Mouse (Mus musculus): ENCODE data around the gene Rusc2. TPM values are rescaled to one million over a fixed set of nuclear protein-coding genes. Genes with fewer than 3 reads are reported as not detected.

Gene Rusc2
- polyA plus RNA-seq, 1 experiment from 2014 or later, result 10.9 TPM

DNA sequence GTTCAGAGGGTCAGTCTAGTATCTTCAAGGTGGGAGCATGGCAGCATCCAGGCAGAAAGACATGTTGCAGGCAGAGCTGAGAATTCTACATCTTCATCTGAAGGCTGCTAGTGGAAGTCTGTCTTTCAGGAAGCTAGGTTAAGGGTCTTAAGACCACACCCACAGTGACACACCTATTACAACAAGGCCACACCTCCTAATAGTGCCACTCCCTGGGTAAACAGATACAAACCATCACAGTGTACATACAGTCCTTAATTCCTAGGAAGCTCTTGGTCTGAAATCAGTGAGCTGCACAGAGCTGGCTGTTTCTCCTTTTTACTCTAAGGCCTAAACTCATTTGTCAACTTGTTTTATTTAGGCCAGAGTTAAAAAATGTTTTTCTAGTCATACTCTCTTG is 5.2 kb downstream of the Rusc2 start:
- no peak overlapping the region for H3K4me3 ChIP-seq (ENCODE audit: control insufficient read depth in 1 of 2, insufficient read depth in 1 of 2, low read depth in 1 of 2, low read length in 2 of 2)
- H3K36me3 ChIP-seq (ENCODE audit: control insufficient read depth, insufficient read depth, low read length), result 0 out of 2 replicates have a peak, but pooled peaks cover 7% of the 10 kb centered on the region
- no peak for ATAC-seq (ENCODE audit: insufficient number of reproducible peaks, insufficient read depth, low FRiP score, low read depth)
- no peak overlapping the region for H3K27ac ChIP-seq (replicated peaks in 1 of 2; ENCODE audit: control insufficient read depth in 1 of 2, insufficient read depth in 1 of 2, low read depth in 2 of 2, low read length in 2 of 2)
- H3K9me3 ChIP-seq (ENCODE audit: control insufficient read depth, low read length), result no peaks in the 10 kb centered on the region
- no peak overlapping the region for H3K9ac ChIP-seq (ENCODE audit: low read length)
- no peak overlapping the region for H3K4me2 ChIP-seq (ENCODE audit: low read length)
- H3K4me1 ChIP-seq (ENCODE audit: control insufficient read depth in 2 of 2, insufficient read depth in 2 of 2, low read length in 2 of 2), result peaks cover 10 to 28% of the 10 kb centered on the region in 2 experiments
- H3K27me3 ChIP-seq (ENCODE audit: control insufficient read depth, insufficient read depth, low read length), result no peaks in the 10 kb centered on the region

DNA sequence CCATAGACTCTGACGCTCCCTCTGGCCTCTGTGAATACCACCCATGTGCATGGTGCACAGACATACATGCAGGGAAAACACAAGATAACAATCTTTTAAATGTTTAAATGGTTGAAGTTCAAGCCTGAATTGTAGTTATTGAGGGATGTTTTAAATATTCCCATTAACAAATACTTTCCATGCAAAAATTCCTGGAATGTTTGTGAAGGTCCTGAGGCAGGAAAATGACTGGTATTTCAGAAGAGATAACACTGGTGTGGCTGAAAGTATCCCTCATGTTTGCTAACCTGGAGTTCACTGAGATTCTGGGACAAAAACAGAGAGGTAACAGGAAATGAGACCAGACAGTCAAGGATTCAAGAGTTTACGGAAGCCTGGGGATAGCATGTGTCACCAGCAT is 7.6 kb downstream of the Rusc2 start:
- Histone ChIP-seq H3K9ac (ENCODE audit: low read length) (no peak overlapping the region), H3K4me2 (ENCODE audit: low read length) (no peak overlapping the region), H3K27ac (replicated peaks in 1 of 2; ENCODE audit: control insufficient read depth in 1 of 2, insufficient read depth in 1 of 2, low read depth in 2 of 2, low read length in 2 of 2) (peak overlapping the region; percentile 42 to 60; a peak in 2 of 4 replicates), H3K27me3 (ENCODE audit: control insufficient read depth, insufficient read depth, low read length) (no peaks in the 10 kb centered on the region), H3K4me1 (ENCODE audit: control insufficient read depth in 2 of 2, insufficient read depth in 2 of 2, low read length in 2 of 2) (peaks cover 12 to 22% of the 10 kb centered on the region in 2 experiments), H3K4me3 (ENCODE audit: control insufficient read depth in 1 of 2, insufficient read depth in 1 of 2, low read depth in 1 of 2, low read length in 2 of 2) (no peak overlapping the region), H3K36me3 (ENCODE audit: control insufficient read depth, insufficient read depth, low read length) (0 out of 2 replicates have a peak, but pooled peaks cover 7% of the 10 kb centered on the region), H3K9me3 (ENCODE audit: control insufficient read depth, low read length) (no peaks in the 10 kb centered on the region)
- 51% methylated on average over 2 of the region's 2 CpGs for WGBS
- ATAC-seq (ENCODE audit: insufficient number of reproducible peaks, insufficient read depth, low FRiP score, low read depth), result no peak

- Histone ChIP-seq H3K4me3 (ENCODE audit: control insufficient read depth in 1 of 2, insufficient read depth in 1 of 2, low read depth in 1 of 2, low read length in 2 of 2) (no peak overlapping the region), H3K9me3 (ENCODE audit: control insufficient read depth, low read length) (no peaks in the 10 kb centered on the region), H3K9ac (ENCODE audit: low read length) (no peak overlapping the region; the same call in 1 of the 2 replicates), H3K4me2 (ENCODE audit: low read length) (no peak overlapping the region), H3K4me1 (ENCODE audit: control insufficient read depth in 2 of 2, insufficient read depth in 2 of 2, low read length in 2 of 2) (peaks cover 17 to 26% of the 10 kb centered on the region in 2 experiments), H3K27ac (replicated peaks in 1 of 2; ENCODE audit: control insufficient read depth in 1 of 2, insufficient read depth in 1 of 2, low read depth in 2 of 2, low read length in 2 of 2) (peak overlapping the region; percentile 42 to 60; a peak in 3 of 4 replicates), H3K27me3 (ENCODE audit: control insufficient read depth, insufficient read depth, low read length) (no peaks in the 10 kb centered on the region), H3K36me3 (ENCODE audit: control insufficient read depth, insufficient read depth, low read length) (0 out of 2 replicates have a peak, but pooled peaks cover 7% of the 10 kb centered on the region)
- WGBS, result 48% methylated on average over 9 of the region's 9 CpGs
- ATAC-seq (ENCODE audit: insufficient number of reproducible peaks, insufficient read depth, low FRiP score, low read depth), result no peak
These were observed 8.2 kb downstream of the Rusc2 start for GRCm38 (mm10) chr4:43389845-43390440.

DNA sequence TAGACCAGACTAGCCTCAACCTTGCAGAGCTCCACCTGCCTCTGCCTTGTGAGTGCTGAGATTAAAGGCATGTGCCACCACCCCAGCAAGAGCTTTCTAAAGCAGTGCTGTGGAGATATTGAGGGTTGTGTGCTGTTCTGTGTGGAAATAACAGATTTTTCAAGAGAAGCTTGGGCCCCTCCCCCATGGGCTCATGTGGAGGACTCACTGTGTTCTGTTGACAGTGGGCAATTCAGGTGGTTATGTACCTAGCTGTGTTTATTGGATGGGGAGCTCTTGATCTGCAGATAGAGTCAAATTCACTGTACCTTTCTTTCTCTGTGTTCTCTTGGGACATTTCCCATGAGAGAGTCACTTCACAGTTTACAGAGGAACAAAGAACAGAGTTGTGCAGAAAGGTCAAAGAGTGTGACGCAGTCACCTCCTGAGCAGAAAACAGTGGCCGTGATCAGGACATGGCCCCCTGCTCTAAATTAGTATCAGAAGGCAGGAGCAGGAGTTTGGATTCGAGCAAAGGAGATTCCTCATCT is 9.8 kb downstream of the Rusc2 start:
- Histone ChIP-seq H3K36me3 (ENCODE audit: control insufficient read depth, insufficient read depth, low read length) (0 out of 2 replicates have a peak, but pooled peaks cover 7% of the 10 kb centered on the region), H3K4me3 (ENCODE audit: control insufficient read depth in 1 of 2, insufficient read depth in 1 of 2, low read depth in 1 of 2, low read length in 2 of 2) (no peak overlapping the region), H3K9me3 (ENCODE audit: control insufficient read depth, low read length) (no peaks in the 10 kb centered on the region), H3K4me2 (ENCODE audit: low read length) (no peak overlapping the region), H3K27ac (replicated peaks in 1 of 2; ENCODE audit: control insufficient read depth in 1 of 2, insufficient read depth in 1 of 2, low read depth in 2 of 2, low read length in 2 of 2) (no peak overlapping the region), H3K9ac (ENCODE audit: low read length) (no peak overlapping the region), H3K27me3 (ENCODE audit: control insufficient read depth, insufficient read depth, low read length) (no peaks in the 10 kb centered on the region), H3K4me1 (ENCODE audit: control insufficient read depth in 2 of 2, insufficient read depth in 2 of 2, low read length in 2 of 2) (peaks cover 17 to 33% of the 10 kb centered on the region in 2 experiments)
- ATAC-seq (ENCODE audit: insufficient number of reproducible peaks, insufficient read depth, low FRiP score, low read depth), result no peak
- 71% methylated on average over 3 of the region's 3 CpGs for WGBS

DNA sequence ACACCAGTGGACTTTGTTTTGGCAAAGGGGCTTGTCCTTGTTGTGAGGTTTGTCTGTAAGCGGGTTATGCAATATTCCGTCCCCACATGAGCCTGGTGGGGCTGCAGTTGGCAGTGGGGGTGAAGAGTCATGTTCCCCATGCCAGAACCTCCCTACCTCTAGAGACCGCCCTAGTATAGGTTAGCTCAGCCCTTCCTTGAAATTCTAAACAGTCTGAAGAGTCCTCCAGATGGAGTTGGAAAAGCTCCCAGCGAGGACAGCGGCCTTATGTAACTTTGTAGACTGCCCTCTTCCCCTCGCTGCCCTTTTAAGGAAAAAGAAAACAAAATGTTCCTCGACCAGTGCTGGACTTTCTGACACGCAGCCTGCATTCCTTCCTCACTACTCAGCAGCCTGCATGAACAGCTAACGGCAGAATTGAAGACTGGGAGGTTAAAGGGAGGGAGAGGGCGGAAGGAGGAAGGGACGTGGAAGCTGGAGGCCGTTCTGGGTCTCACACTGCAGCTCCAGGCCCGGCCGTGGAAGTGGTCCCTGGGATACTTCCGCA is 12.6 kb downstream of the Rusc2 start:
- Histone ChIP-seq H3K9me3 (ENCODE audit: control insufficient read depth, low read length) (no peaks in the 10 kb centered on the region), H3K27me3 (ENCODE audit: control insufficient read depth, insufficient read depth, low read length) (no peaks in the 10 kb centered on the region), H3K4me1 (ENCODE audit: control insufficient read depth in 2 of 2, insufficient read depth in 2 of 2, low read length in 2 of 2) (peaks cover 29 to 46% of the 10 kb centered on the region in 2 experiments), H3K9ac (ENCODE audit: low read length) (peak overlapping the region; percentile 60), H3K36me3 (ENCODE audit: control insufficient read depth, insufficient read depth, low read length) (no peaks in the 10 kb centered on the region), H3K4me2 (ENCODE audit: low read length) (peak overlapping the region; percentile 50), H3K27ac (replicated peaks in 1 of 2; ENCODE audit: control insufficient read depth in 1 of 2, insufficient read depth in 1 of 2, low read depth in 2 of 2, low read length in 2 of 2) (peak overlapping the region; percentile 91 to 94), H3K4me3 (ENCODE audit: control insufficient read depth in 1 of 2, insufficient read depth in 1 of 2, low read depth in 1 of 2, low read length in 2 of 2) (no peak overlapping the region)
- 12% methylated on average over 15 of the region's 15 CpGs for WGBS
- peak; percentile 70 for ATAC-seq (ENCODE audit: insufficient number of reproducible peaks, insufficient read depth, low FRiP score, low read depth)

GRCm38 (mm10) chr4:43395147-43395546 is 13.4 kb downstream of the Rusc2 start:
- peaks cover 29 to 46% of the 10 kb centered on the region in 2 experiments for H3K4me1 ChIP-seq (ENCODE audit: control insufficient read depth in 2 of 2, insufficient read depth in 2 of 2, low read length in 2 of 2)
- no peaks in the 10 kb centered on the region for H3K9me3 ChIP-seq (ENCODE audit: control insufficient read depth, low read length)
- no peak for ATAC-seq (ENCODE audit: insufficient number of reproducible peaks, insufficient read depth, low FRiP score, low read depth)
- H3K27ac ChIP-seq (replicated peaks in 1 of 2; ENCODE audit: control insufficient read depth in 1 of 2, insufficient read depth in 1 of 2, low read depth in 2 of 2, low read length in 2 of 2), result peak overlapping the region; percentile 91 to 94
- H3K4me2 ChIP-seq (ENCODE audit: low read length), result peak overlapping the region; percentile 50
- H3K27me3 ChIP-seq (ENCODE audit: control insufficient read depth, insufficient read depth, low read length), result no peaks in the 10 kb centered on the region
- no peak overlapping the region for H3K4me3 ChIP-seq (ENCODE audit: control insufficient read depth in 1 of 2, insufficient read depth in 1 of 2, low read depth in 1 of 2, low read length in 2 of 2)
- peak overlapping the region; percentile 60 for H3K9ac ChIP-seq (ENCODE audit: low read length)
- WGBS, result 71% methylated on average over 5 of the region's 5 CpGs
- H3K36me3 ChIP-seq (ENCODE audit: control insufficient read depth, insufficient read depth, low read length), result no peaks in the 10 kb centered on the region

DNA sequence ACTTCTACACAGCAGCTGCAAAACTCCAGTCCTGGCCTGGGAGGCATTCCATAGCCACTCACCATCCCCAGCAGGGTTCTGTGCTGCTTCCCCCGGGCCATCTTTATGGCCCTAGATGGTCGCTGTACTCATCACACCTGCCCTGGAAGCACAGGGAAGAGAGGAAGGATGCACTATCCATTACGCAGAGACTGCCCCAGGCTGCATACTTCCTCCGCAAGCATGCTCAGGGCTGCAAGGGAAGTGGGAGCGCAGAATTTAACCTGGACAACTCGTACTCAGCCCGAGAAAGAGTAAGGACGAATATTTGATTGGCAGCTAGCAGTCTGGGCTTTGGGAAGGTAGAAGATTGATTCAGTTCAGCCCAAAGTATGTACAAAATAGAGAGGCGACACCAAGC is 14.1 kb downstream of the Rusc2 start:
- Histone ChIP-seq H3K4me1 (ENCODE audit: control insufficient read depth in 2 of 2, insufficient read depth in 2 of 2, low read length in 2 of 2) (peaks cover 34 to 49% of the 10 kb centered on the region in 2 experiments), H3K9ac (ENCODE audit: low read length) (no peak overlapping the region), H3K36me3 (ENCODE audit: control insufficient read depth, insufficient read depth, low read length) (no peaks in the 10 kb centered on the region), H3K4me2 (ENCODE audit: low read length) (no peak overlapping the region), H3K27me3 (ENCODE audit: control insufficient read depth, insufficient read depth, low read length) (no peaks in the 10 kb centered on the region), H3K4me3 (ENCODE audit: control insufficient read depth in 1 of 2, insufficient read depth in 1 of 2, low read depth in 1 of 2, low read length in 2 of 2) (no peak overlapping the region), H3K9me3 (ENCODE audit: control insufficient read depth, low read length) (no peaks in the 10 kb centered on the region), H3K27ac (replicated peaks in 1 of 2; ENCODE audit: control insufficient read depth in 1 of 2, insufficient read depth in 1 of 2, low read depth in 2 of 2, low read length in 2 of 2) (no peak overlapping the region)
- 79% methylated on average over 9 of the region's 9 CpGs for WGBS
- ATAC-seq (ENCODE audit: insufficient number of reproducible peaks, insufficient read depth, low FRiP score, low read depth), result no peak

Data from heart, embryonic 14.5 days (tissue).